In the genomic region with DNA sequence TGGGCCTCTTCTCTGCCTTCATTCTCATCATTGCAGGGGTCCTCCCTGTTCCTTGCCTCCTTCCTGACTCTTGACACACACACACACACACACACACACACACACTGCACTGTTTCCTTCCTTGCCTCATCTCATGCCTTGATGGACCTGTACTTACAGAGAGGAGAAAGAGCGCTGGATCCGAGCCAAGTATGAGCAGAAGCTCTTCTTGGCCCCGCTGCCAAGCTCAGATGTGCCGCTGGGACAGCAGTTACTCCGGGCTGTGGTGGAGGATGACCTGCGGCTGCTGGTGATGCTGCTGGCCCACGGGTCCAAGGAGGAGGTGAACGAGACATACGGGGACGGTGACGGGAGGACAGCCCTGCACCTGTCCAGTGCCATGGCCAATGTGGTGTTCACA, we compare ENCODE assay signal across 23 mouse cellular contexts. TPM values are rescaled to one million over a fixed set of nuclear protein-coding genes. Genes with fewer than 3 reads are reported as not detected.
DNase-seq lines count a peak whose midpoint lies in the region; ATAC-seq and TF ChIP-seq lines count a peak whose summit lies in the region.
"Had no signal": no experiment of that assay in that cellular context is flagged by ENCODE, and none has a peak within 500 bp of the region (broad histone marks: within the 10 kb centered on the region; RNA-seq: fewer than 3 reads in every experiment).

No protein-coding gene starts in this region.

- 76% methylated on average over 11 of the region's 11 CpGs for WGBS in midbrain, postnatal 0 days
- WGBS in midbrain, embryonic 15.5 days, result 78% methylated on average over 11 of the region's 11 CpGs
- WGBS in hindbrain, embryonic 16.5 days, result 70% methylated on average over 10 of the region's 11 CpGs

- peaks cover 54% of the 10 kb centered on the region for H3K36me3 ChIP-seq in midbrain, postnatal 0 days (ENCODE audit: insufficient read depth, low read length)
- peaks cover 26% of the 10 kb centered on the region for H3K36me3 ChIP-seq in midbrain, embryonic 15.5 days (replicated peaks)
- H3K36me3 ChIP-seq in hindbrain, embryonic 16.5 days (ENCODE audit: control insufficient read depth, insufficient read depth, low read length), result peaks cover 33% of the 10 kb centered on the region

- no peaks in the 10 kb centered on the region for H3K9me3 ChIP-seq in midbrain, postnatal 0 days (ENCODE audit: low read length)
- H3K9me3 ChIP-seq in midbrain, embryonic 15.5 days, result no peaks in the 10 kb centered on the region
- no peaks in the 10 kb centered on the region for H3K9me3 ChIP-seq in hindbrain, embryonic 16.5 days (ENCODE audit: control insufficient read depth, low read length)
- H3K9me3 ChIP-seq: embryonic facial prominence, embryonic 15.5 days; forebrain, embryonic 13.5 days; heart, embryonic 15.5 days; limb, embryonic 13.5 days; liver, embryonic 15.5 days had no signal

- H3K4me2 ChIP-seq in midbrain, postnatal 0 days (ENCODE audit: low read depth, low read length, poor library complexity, severe bottlenecking), result no peak overlapping the region
- H3K4me2 ChIP-seq in midbrain, embryonic 15.5 days, result no peak overlapping the region
- no peak overlapping the region for H3K4me2 ChIP-seq in hindbrain, embryonic 16.5 days (ENCODE audit: low read length)
- H3K4me2 ChIP-seq: embryonic facial prominence, embryonic 15.5 days; forebrain, embryonic 13.5 days; heart, embryonic 15.5 days; limb, embryonic 13.5 days; liver, embryonic 15.5 days had no signal

- no peak for TF ChIP-seq CTCF in midbrain, postnatal 0 days (IDR thresholded peaks at IDR 0.05)

- peaks cover 7% of the 10 kb centered on the region for H3K27me3 ChIP-seq in midbrain, postnatal 0 days (ENCODE audit: insufficient read depth, low read length)
- peaks cover 9% of the 10 kb centered on the region for H3K27me3 ChIP-seq in midbrain, embryonic 15.5 days (replicated peaks)
- peaks cover 4% of the 10 kb centered on the region for H3K27me3 ChIP-seq in hindbrain, embryonic 16.5 days (replicated peaks; ENCODE audit: control insufficient read depth, insufficient read depth, low read length)

- no peak overlapping the region for H3K9ac ChIP-seq in midbrain, postnatal 0 days (replicated peaks; ENCODE audit: low read length, poor library complexity, severe bottlenecking)
- no peak overlapping the region for H3K9ac ChIP-seq in midbrain, embryonic 15.5 days
- H3K9ac ChIP-seq in hindbrain, embryonic 16.5 days (ENCODE audit: low read depth, low read length), result no peak overlapping the region; the same call in 1 of the 2 replicates
- H3K9ac ChIP-seq: embryonic facial prominence, embryonic 15.5 days; forebrain, embryonic 13.5 days; heart, embryonic 15.5 days; limb, embryonic 13.5 days; liver, embryonic 15.5 days had no signal

- H3K4me1 ChIP-seq in midbrain, postnatal 0 days (ENCODE audit: insufficient read depth, low read length), result 0 out of 2 replicates have a peak, but pooled peaks cover 2% of the 10 kb centered on the region
- peaks cover 21% of the 10 kb centered on the region; the same call in 1 of the 2 replicates for H3K4me1 ChIP-seq in midbrain, embryonic 15.5 days
- H3K4me1 ChIP-seq in hindbrain, embryonic 16.5 days (ENCODE audit: control insufficient read depth, insufficient read depth, low read depth, low read length), result peaks cover 24% of the 10 kb centered on the region

- no peak overlapping the region for H3K4me3 ChIP-seq in midbrain, postnatal 0 days (ENCODE audit: low read depth, low read length)
- no peak overlapping the region for H3K4me3 ChIP-seq in midbrain, embryonic 15.5 days
- no peak overlapping the region for H3K4me3 ChIP-seq in hindbrain, embryonic 16.5 days (ENCODE audit: low read length)
- H3K4me3 ChIP-seq: embryonic facial prominence, embryonic 15.5 days; forebrain, embryonic 13.5 days; heart, embryonic 15.5 days; left cerebral cortex, adult 2 months; limb, embryonic 13.5 days; liver, embryonic 15.5 days had no signal

- H3K27ac ChIP-seq in midbrain, postnatal 0 days (ENCODE audit: low read depth, low read length), result no peak overlapping the region
- H3K27ac ChIP-seq in midbrain, embryonic 15.5 days, result no peak overlapping the region
- no peak overlapping the region for H3K27ac ChIP-seq in hindbrain, embryonic 16.5 days (ENCODE audit: low read depth, low read length)
- H3K27ac ChIP-seq: embryonic facial prominence, embryonic 15.5 days; forebrain, embryonic 13.5 days; heart, embryonic 15.5 days; left cerebral cortex, adult 2 months; limb, embryonic 13.5 days; liver, embryonic 15.5 days; macrophage had no signal

- peak; percentile 41 for DNase-seq in adrenal gland, postnatal 10 days
- no peak for DNase-seq in adrenal gland, adult (ENCODE audit: inconsistent age in 2 of 2, low spot score in 1 of 2)
- DNase-seq in kidney, adult 18-20 months, result peak; percentile 15
- DNase-seq in kidney, postnatal 14 days, result no peak
- DNase-seq in midbrain, postnatal 0 days (ENCODE audit: low spot score), result peak; percentile 84
- DNase-seq in adrenal gland, postnatal 14 days, result no peak
- DNase-seq: heart, adult 11 months; kidney, adult 8-10 months; retina, postnatal 1 day; thymus, postnatal 36 days had no signal

- no peak for ATAC-seq in midbrain, postnatal 0 days (ENCODE audit: low FRiP score)
- no peak for ATAC-seq in midbrain, embryonic 15.5 days (replicated peaks)
- 0 out of 2 replicates have a peak, but pooled peaks have one; percentile 5 for ATAC-seq in hindbrain, embryonic 16.5 days
- ATAC-seq: forebrain, embryonic 13.5 days had no signal

RNA-seq across cellular contexts. Expression of a gene that starts 26.2 kb away (rescaled TPM):
- under 1 TPM in 1 of 2 experiments, not detected in 1; 0.09 TPM for total RNA-seq in adrenal gland, postnatal 10 days (2021)
- total RNA-seq in midbrain, postnatal 0 days (2014; rRNA removed), result 0.33 TPM in 1 of 2 replicates, not detected in the other
- 0.09 and 0.12 TPM in 2 replicates for polyA plus RNA-seq in midbrain, postnatal 0 days (2015; fragmentation: Nextera tagmentation; extraction: Ambion mirVana)
- polyA plus RNA-seq in midbrain, embryonic 15.5 days (2015; fragmentation: Nextera tagmentation; extraction: Ambion mirVana), result 0.29 and 0.44 TPM in 2 replicates
- 2.3 and 3.0 TPM in 2 replicates for polyA plus RNA-seq in hindbrain, embryonic 16.5 days (2015; fragmentation: Nextera tagmentation; extraction: Ambion mirVana)
- total RNA-seq in adrenal gland, postnatal 14 days (2021), result not detected in 2 replicates
- total RNA-seq: layer of hippocampus, adult 18-20 months; neutrophil, adult 5-6 weeks had no signal
- polyA plus RNA-seq: embryonic facial prominence, embryonic 15.5 days; heart, embryonic 15.5 days; limb, embryonic 13.5 days; liver, embryonic 15.5 days; macrophage; spleen, adult 2 months; stomach, embryonic 16.5 days had no signal

RNA-seq across cellular contexts. Expression of a gene that starts 39.9 kb away (rescaled TPM):
- 1 to 10 TPM; 1.0 to 6.2 TPM for total RNA-seq in adrenal gland, postnatal 10 days (2021)
- total RNA-seq in midbrain, postnatal 0 days (2014; rRNA removed), result 1.2 TPM in 1 of 2 replicates, not detected in the other
- 0.31 and 0.39 TPM in 2 replicates for polyA plus RNA-seq in midbrain, postnatal 0 days (2015; fragmentation: Nextera tagmentation; extraction: Ambion mirVana)
- 0.06 and 0.11 TPM in 2 replicates for polyA plus RNA-seq in midbrain, embryonic 15.5 days (2015; fragmentation: Nextera tagmentation; extraction: Ambion mirVana)
- 0.18 and 0.21 TPM in 2 replicates for polyA plus RNA-seq in hindbrain, embryonic 16.5 days (2015; fragmentation: Nextera tagmentation; extraction: Ambion mirVana)
- 0.15 and 0.19 TPM in 2 replicates for total RNA-seq in adrenal gland, postnatal 14 days (2021)
- total RNA-seq: left cerebral cortex, adult 2 months; neutrophil, adult 5-6 weeks had no signal

RNA-seq across cellular contexts. Expression of a gene that starts 48.9 kb away (rescaled TPM):
- total RNA-seq in adrenal gland, postnatal 10 days (2021), result 10 to 100 TPM; 67.6 to 72.2 TPM
- total RNA-seq in midbrain, postnatal 0 days (2014; rRNA removed), result 239 and 282 TPM in 2 replicates
- 116 and 120 TPM in 2 replicates for polyA plus RNA-seq in midbrain, postnatal 0 days (2015; fragmentation: Nextera tagmentation; extraction: Ambion mirVana)
- 122 and 124 TPM in 2 replicates for polyA plus RNA-seq in midbrain, embryonic 15.5 days (2015; fragmentation: Nextera tagmentation; extraction: Ambion mirVana)
- 46.4 and 47.7 TPM in 2 replicates for polyA plus RNA-seq in hindbrain, embryonic 16.5 days (2015; fragmentation: Nextera tagmentation; extraction: Ambion mirVana)
- total RNA-seq in adrenal gland, postnatal 14 days (2021), result 64.0 and 72.0 TPM in 2 replicates

RNA-seq across cellular contexts. Expression of a gene that starts 53.2 kb away (rescaled TPM):
- total RNA-seq in adrenal gland, postnatal 10 days (2021), result 10 to 100 TPM in 1 of 2 experiments, 1 to 10 TPM in 1; 9.1 to 10.5 TPM
- 52.1 and 91.5 TPM in 2 replicates for total RNA-seq in midbrain, postnatal 0 days (2014; rRNA removed)
- 65.3 and 65.5 TPM in 2 replicates for polyA plus RNA-seq in midbrain, postnatal 0 days (2015; fragmentation: Nextera tagmentation; extraction: Ambion mirVana)
- polyA plus RNA-seq in midbrain, embryonic 15.5 days (2015; fragmentation: Nextera tagmentation; extraction: Ambion mirVana), result 62.9 and 63.7 TPM in 2 replicates
- 61.7 and 63.1 TPM in 2 replicates for polyA plus RNA-seq in hindbrain, embryonic 16.5 days (2015; fragmentation: Nextera tagmentation; extraction: Ambion mirVana)
- total RNA-seq in adrenal gland, postnatal 14 days (2021), result 8.6 and 10.6 TPM in 2 replicates

RNA-seq across cellular contexts. Expression of a gene that starts 55.8 kb away (rescaled TPM):
- total RNA-seq in adrenal gland, postnatal 10 days (2021), result not detected
- total RNA-seq in midbrain, postnatal 0 days (2014; rRNA removed), result not detected in 2 replicates
- polyA plus RNA-seq in midbrain, postnatal 0 days (2015; fragmentation: Nextera tagmentation; extraction: Ambion mirVana), result not detected in 2 replicates
- 0.06 TPM in 1 of 2 replicates, not detected in the other for polyA plus RNA-seq in midbrain, embryonic 15.5 days (2015; fragmentation: Nextera tagmentation; extraction: Ambion mirVana)
- 0.13 and 0.15 TPM in 2 replicates for polyA plus RNA-seq in hindbrain, embryonic 16.5 days (2015; fragmentation: Nextera tagmentation; extraction: Ambion mirVana)
- not detected in 2 replicates for total RNA-seq in adrenal gland, postnatal 14 days (2021)
- total RNA-seq: layer of hippocampus, adult 18-20 months; neutrophil, adult 5-6 weeks had no signal
- polyA plus RNA-seq: heart, embryonic 15.5 days; liver, embryonic 15.5 days; macrophage; spleen, adult 2 months had no signal

Comparison
In these comparisons a context has a peak if more than half of its experiments do, and no peak if none do; other contexts are left out.
1. DNase-seq: peak in adrenal gland, postnatal 10 days (single experiment), kidney, adult 18-20 months (single experiment) and midbrain, postnatal 0 days (single experiment); none in adrenal gland, adult (0 of 2), kidney, postnatal 14 days (single experiment) and adrenal gland, postnatal 14 days (single experiment).